Mouse (Mus musculus) inflammation-experienced regulatory T-cells, adult 6 months (primary cell): ENCODE data around the gene Crat. TPM values are rescaled to one million over a fixed set of nuclear protein-coding genes. Genes with fewer than 3 reads are reported as not detected.
"Not testable (repeated sequence)": the region's sequence is repeated elsewhere in the genome, so short reads cannot be mapped to it uniquely, and the experiment has no call there.

ENCODE experiments used
- ATAC-seq: one replicate; pipeline ENCODE4 v1.8.0; 2017
- polyA plus RNA-seq, 3 experiments: library from polyadenylated mRNA; unstranded; fragments of 100-300 nt; shearing (Covaris generic); gene quantifications; one replicate each; pipeline ENCODE4 v1.2.1; 2017

Crat gene
- polyA plus RNA-seq, 3 experiments from 2014 or later = 1.8 to 2.6 (median 1.9) TPM

GRCm38 (mm10) chr2:30440211-30440700 is 24.6 kb upstream of the Crat start:
- ATAC-seq = no peak

GRCm38 (mm10) chr2:30439631-30440030 is 24.0 kb upstream of the Crat start:
- ATAC-seq = no peak

GRCm38 (mm10) chr2:30437791-30438190 is 22.2 kb upstream of the Crat start:
- ATAC-seq = no peak

GRCm38 (mm10) chr2:30436809-30437208 is 21.2 kb upstream of the Crat start:
- ATAC-seq = no peak

GRCm38 (mm10) chr2:30436156-30436545 is 20.5 kb upstream of the Crat start:
- ATAC-seq = no peak

- ATAC-seq = peak; percentile 78
Measured at GRCm38 (mm10) chr2:30435326-30436155, 19.9 kb upstream of the Crat start.

GRCm38 (mm10) chr2:30429156-30429555 is 13.5 kb upstream of the Crat start:
- no peak for ATAC-seq

GRCm38 (mm10) chr2:30421432-30421831 is 5.8 kb upstream of the Crat start:
- no peak for ATAC-seq

GRCm38 (mm10) chr2:30419112-30419511 is 3.5 kb upstream of the Crat start:
- no peak for ATAC-seq

GRCm38 (mm10) chr2:30418259-30418658 is 2.6 kb upstream of the Crat start:
- ATAC-seq = no peak

- no peak for ATAC-seq
Measured at GRCm38 (mm10) chr2:30417595-30418165, 2.1 kb upstream of the Crat start.

GRCm38 (mm10) chr2:30417154-30417553 is 1.5 kb upstream of the Crat start:
- not testable (repeated sequence) for ATAC-seq

- no peak for ATAC-seq
Measured at GRCm38 (mm10) chr2:30416649-30416965, 994 bp upstream of the Crat start.

GRCm38 (mm10) chr2:30415936-30416648 is 479 bp upstream of the Crat start, which contains the start of gene Ptpa:
TSS of gene Ptpa (plus strand) at chr2:30416039.
- ATAC-seq = peak; percentile 81

GRCm38 (mm10) chr2:30414681-30415080 is 932 bp downstream of the Crat start:
- ATAC-seq = no peak

GRCm38 (mm10) chr2:30414101-30414500 is 1.5 kb downstream of the Crat start:
- no peak for ATAC-seq

- no peak for ATAC-seq
Measured at GRCm38 (mm10) chr2:30413038-30413973, 2.3 kb downstream of the Crat start.

- ATAC-seq = no peak
Measured at GRCm38 (mm10) chr2:30409454-30410176, 6.0 kb downstream of the Crat start.

GRCm38 (mm10) chr2:30408452-30409100 is 7.0 kb downstream of the Crat start:
- ATAC-seq = no peak

- no peak for ATAC-seq
Measured at GRCm38 (mm10) chr2:30407778-30408177, 7.8 kb downstream of the Crat start.

- ATAC-seq = no peak
Measured at GRCm38 (mm10) chr2:30407221-30407620, 8.4 kb downstream of the Crat start.
